Mouse (Mus musculus): ENCODE data around the gene Rpl6.

The Rpl6 gene

GRCm38 (mm10) chr5:121204132-121205089 lies at the start of gene Rpl6:
Gene Rpl6, plus strand, starts transcription at chr5:121204481.
- under 1% methylated on average over 52 of the region's 52 CpGs for WGBS

- WGBS, result 92% methylated on average over 4 of the region's 4 CpGs
These were observed 48.2 kb upstream of the Rpl6 start for GRCm38 (mm10) chr5:121156121-121156520.

- 48% methylated on average over 2 of the region's 2 CpGs for WGBS
These were observed 47.3 kb upstream of the Rpl6 start for GRCm38 (mm10) chr5:121157017-121157416.

GRCm38 (mm10) chr5:121157489-121157888 lies 46.8 kb upstream of the Rpl6 start:
- 80% methylated on average over 5 of the region's 5 CpGs for WGBS

GRCm38 (mm10) chr5:121158966-121159365 lies 45.3 kb upstream of the Rpl6 start:
- WGBS, result 85% methylated on average over 7 of the region's 7 CpGs

GRCm38 (mm10) chr5:121162285-121162684 lies 42.0 kb upstream of the Rpl6 start:
- 70% methylated on average over 5 of the region's 5 CpGs for WGBS

GRCm38 (mm10) chr5:121162923-121163322 lies 41.4 kb upstream of the Rpl6 start:
- 76% methylated on average over 7 of the region's 7 CpGs for WGBS

GRCm38 (mm10) chr5:121166884-121167283 lies 37.4 kb upstream of the Rpl6 start:
- 85% methylated on average over 6 of the region's 6 CpGs for WGBS

GRCm38 (mm10) chr5:121169588-121169987 lies 34.7 kb upstream of the Rpl6 start:
- WGBS, result 62% methylated on average over 2 of the region's 2 CpGs

- 43% methylated on average over 4 of the region's 4 CpGs for WGBS
These were observed 31.4 kb upstream of the Rpl6 start for GRCm38 (mm10) chr5:121172835-121173234.

- WGBS, result 38% methylated on average over 9 of the region's 9 CpGs
These were observed 25.0 kb upstream of the Rpl6 start for GRCm38 (mm10) chr5:121179077-121179857.

- 69% methylated on average over 9 of the region's 9 CpGs for WGBS
These were observed 21.0 kb upstream of the Rpl6 start for GRCm38 (mm10) chr5:121183269-121183668.

- WGBS, result 53% methylated on average over 2 of the region's 2 CpGs
These were observed 19.9 kb upstream of the Rpl6 start for GRCm38 (mm10) chr5:121184375-121184774.

- WGBS, result 23% methylated on average over 11 of the region's 11 CpGs
These were observed 19.2 kb upstream of the Rpl6 start for GRCm38 (mm10) chr5:121184945-121185551.

- 69% methylated on average over 8 of the region's 8 CpGs for WGBS
These were observed 16.7 kb upstream of the Rpl6 start for GRCm38 (mm10) chr5:121187580-121188001.

- WGBS, result 70% methylated on average over 9 of the region's 9 CpGs
These were observed 16.0 kb upstream of the Rpl6 start for GRCm38 (mm10) chr5:121188265-121188664.

- WGBS, result 39% methylated on average over 9 of the region's 9 CpGs
These were observed 15.1 kb upstream of the Rpl6 start for GRCm38 (mm10) chr5:121189182-121189581.

- 28% methylated on average over 21 of the region's 21 CpGs for WGBS
These were observed 14.0 kb upstream of the Rpl6 start for GRCm38 (mm10) chr5:121190210-121190835.

GRCm38 (mm10) chr5:121190836-121191583 lies 13.3 kb upstream of the Rpl6 start, which contains the start of gene Ptpn11:
Gene Ptpn11, minus strand, starts transcription at chr5:121191397.
- under 1% methylated on average over 74 of the region's 98 CpGs for WGBS

- WGBS, result 10% methylated on average over 17 of the region's 17 CpGs
These were observed 12.7 kb upstream of the Rpl6 start for GRCm38 (mm10) chr5:121191584-121191906.

- WGBS, result 17% methylated on average over 1 of the region's 1 CpGs
These were observed 10.1 kb upstream of the Rpl6 start for GRCm38 (mm10) chr5:121194173-121194572.

Data from cerebral cortex, adult 2 months (tissue).